Mouse (Mus musculus) urinary bladder, adult 18-20 months (tissue): ENCODE results near the gene Snx15.

Source experiments
- DNase-seq, 2 experiments: peaks; one replicate each; pipeline ENCODE4 v3.0.0; 2022; ENCODE audit warnings: low spot score in 2 of 2, mixed read lengths in 2 of 2

Snx15 gene

DNA sequence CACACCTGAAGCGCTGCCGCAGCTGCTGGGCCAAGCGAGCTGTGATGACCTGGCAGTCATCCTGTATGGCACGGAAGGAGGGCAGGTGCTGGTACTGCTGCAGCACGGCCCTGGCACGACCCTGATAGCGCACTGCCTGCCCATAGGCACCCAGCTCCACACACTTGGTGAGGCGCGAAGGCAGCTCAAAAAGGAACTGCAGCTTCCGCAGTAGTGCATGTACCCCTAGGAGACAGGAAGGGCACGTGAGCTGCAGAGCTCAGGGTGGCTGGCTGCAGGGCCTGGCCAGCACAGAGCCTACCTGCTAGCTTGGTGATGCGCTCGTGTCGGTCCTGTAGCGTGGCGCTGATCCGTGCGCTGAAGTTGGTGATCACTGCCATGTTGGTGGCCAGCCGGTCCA, 56.8 kb downstream of the Snx15 start:
- no peak for DNase-seq

DNA sequence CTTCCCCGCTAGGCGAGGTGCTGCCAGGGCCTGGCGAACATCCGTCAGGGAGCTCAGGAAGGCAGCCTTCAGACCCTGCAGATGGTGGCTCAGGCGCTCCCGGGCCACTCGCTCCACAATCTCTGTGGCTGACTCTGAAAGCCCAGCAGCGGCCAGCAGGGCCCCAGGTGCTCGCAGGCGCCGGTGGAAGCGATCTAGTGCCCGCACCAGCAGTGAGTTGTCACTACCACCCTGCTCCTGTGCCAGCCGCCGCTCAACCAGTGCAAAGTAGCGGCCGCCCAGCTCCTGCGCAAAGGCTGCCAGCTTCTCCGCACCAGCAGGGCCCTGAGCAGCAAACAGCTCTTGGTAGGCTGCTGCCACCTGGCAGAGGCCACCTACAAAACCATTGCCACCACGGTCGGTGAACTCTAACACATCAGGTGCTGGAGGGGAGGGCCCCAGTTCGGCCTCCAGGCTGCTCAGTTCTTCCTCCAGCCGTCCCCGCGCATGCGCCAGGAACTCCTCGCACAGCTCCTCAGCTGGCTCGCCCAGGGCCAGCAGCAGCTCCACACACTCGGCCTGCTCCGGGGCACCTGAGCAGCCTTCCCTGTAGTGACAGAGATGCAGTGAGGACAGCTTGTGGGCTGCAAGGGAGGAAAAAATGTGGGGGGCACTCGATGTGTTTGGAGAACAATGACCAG, 57.4 kb downstream of the Snx15 start:
- DNase-seq = no peak

DNA sequence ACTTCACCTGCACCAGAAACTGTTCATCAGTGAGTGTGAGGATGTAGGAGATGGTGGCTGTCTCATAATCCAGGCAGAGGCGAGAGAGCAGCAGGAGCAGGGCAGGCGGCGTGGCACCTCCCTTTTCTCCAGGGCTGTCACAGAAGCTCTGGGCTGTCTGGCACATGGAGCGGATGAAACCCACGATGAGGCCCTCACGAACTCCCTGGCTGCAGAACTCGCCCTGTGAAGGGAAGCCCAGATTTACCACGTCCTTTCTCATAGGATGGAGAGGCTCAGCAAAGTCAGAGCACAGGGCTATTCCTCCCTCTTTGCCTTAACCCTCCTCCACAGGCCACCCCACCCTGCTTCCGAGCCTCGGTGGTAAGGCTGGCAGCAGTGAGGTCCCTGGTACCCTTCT, 58.3 kb downstream of the Snx15 start:
- DNase-seq = no peak
